Mouse (Mus musculus) neural tube, embryonic 11.5 days (tissue): ENCODE measurements at regions not wholly inside any gene's neighbourhood (a gene's known extent, or its start where the extent isn't known, plus 50 kb on each side); places are given as distances from the start of the nearest gene placed in this dataset.

ENCODE experiments used
- ATAC-seq: fragments of 200-750 bp; cut with Nextera tagmentation; 2 replicates; pipeline ENCODE4 v1.8.0; 2017; ENCODE audit warnings: moderate number of reproducible peaks, mild to moderate bottlenecking, moderate TSS enrichment, moderate library complexity; ENCODE audit not compliant: insufficient read depth, low FRiP score, low TSS enrichment
- DNase-seq: peaks from one replicate; pipeline ENCODE4 v3.0.0-alpha.2; 2015; ENCODE audit warnings: low spot score
- H3K27ac ChIP-seq: fragments of 300-500 bp; sonication (generic); 2 replicates; pipeline ENCODE4 v1.5.1; 2014; ENCODE audit warnings: low read depth, mild to moderate bottlenecking, low read length
- H3K27me3 ChIP-seq: fragments of 300-500 bp; sonication (generic); 2 replicates; pipeline ENCODE4 v1.6.1; 2014; ENCODE audit warnings: mild to moderate bottlenecking, low read length, mixed read lengths; ENCODE audit not compliant: control insufficient read depth, insufficient read depth
- H3K36me3 ChIP-seq: fragments of 300-500 bp; sonication (generic); 2 replicates; pipeline ENCODE4 v1.6.1; 2014; ENCODE audit warnings: mild to moderate bottlenecking, low read length, moderate library complexity, mixed read lengths; ENCODE audit not compliant: control insufficient read depth, insufficient read depth
- H3K4me1 ChIP-seq: fragments of 300-500 bp; sonication (generic); 2 replicates; pipeline ENCODE4 v1.6.1; 2014; ENCODE audit warnings: low read length, mixed read lengths; ENCODE audit not compliant: control insufficient read depth, insufficient read depth
- H3K4me2 ChIP-seq: fragments of 300-500 bp; sonication (generic); 2 replicates; pipeline ENCODE4 v1.6.1; 2014; ENCODE audit warnings: low read depth, mild to moderate bottlenecking, moderate library complexity
- H3K4me3 ChIP-seq: fragments of 300-500 bp; sonication (generic); 2 replicates; pipeline ENCODE4 v1.5.1; 2014; ENCODE audit warnings: low read depth, low read length
- H3K9ac ChIP-seq: fragments of 300-500 bp; sonication (generic); 2 replicates; pipeline ENCODE4 v1.6.1; 2014; ENCODE audit warnings: mild to moderate bottlenecking, low read length
- H3K9me3 ChIP-seq: fragments of 300-500 bp; sonication (generic); 2 replicates; pipeline ENCODE4 v1.6.1; 2016; ENCODE audit warnings: low read length; ENCODE audit not compliant: control insufficient read depth
- WGBS: fragments of 180-500 bp; shearing (Covaris S2); extraction: QIAGEN DNeasy Blood & Tissue Kit; methylation state at CpG from one replicate; pipeline ENCODE4 v1.1.7; 2014; 5-methylcytosine and 5-hydroxymethylcytosine counted together

DNA sequence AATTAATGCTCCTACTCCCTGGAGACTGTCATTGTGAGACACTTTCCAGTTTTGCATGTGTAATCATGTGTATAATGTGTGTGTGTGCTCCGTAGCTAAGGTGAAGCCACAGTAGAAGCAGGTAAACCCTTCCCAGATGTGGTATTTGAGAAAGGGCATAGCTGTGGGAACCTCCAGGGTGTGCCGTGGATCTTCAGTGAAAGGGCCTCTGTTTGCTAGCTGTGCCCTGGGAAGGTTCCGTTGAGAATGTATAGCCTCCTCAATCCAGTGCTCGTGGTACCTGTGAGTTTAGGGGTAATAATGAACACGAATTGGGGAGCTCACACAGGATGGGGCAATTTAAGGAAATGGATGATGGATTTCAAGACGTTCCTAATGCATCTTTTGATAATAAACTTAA, 447.6 kb downstream of the Sox2 start:
- no peak overlapping the region for H3K27ac ChIP-seq
- no peaks in the 10 kb centered on the region for H3K27me3 ChIP-seq
- no peak overlapping the region for H3K4me2 ChIP-seq
- 85% methylated on average over 6 of the region's 6 CpGs for WGBS
- H3K9ac ChIP-seq, result no peak overlapping the region
- H3K36me3 ChIP-seq, result no peaks in the 10 kb centered on the region
- DNase-seq, result no peak
- H3K9me3 ChIP-seq, result no peaks in the 10 kb centered on the region
- no peak overlapping the region for H3K4me3 ChIP-seq
- H3K4me1 ChIP-seq, result peaks cover 5% of the 10 kb centered on the region; the same call in 1 of the 2 replicates
- no peak for ATAC-seq

DNA sequence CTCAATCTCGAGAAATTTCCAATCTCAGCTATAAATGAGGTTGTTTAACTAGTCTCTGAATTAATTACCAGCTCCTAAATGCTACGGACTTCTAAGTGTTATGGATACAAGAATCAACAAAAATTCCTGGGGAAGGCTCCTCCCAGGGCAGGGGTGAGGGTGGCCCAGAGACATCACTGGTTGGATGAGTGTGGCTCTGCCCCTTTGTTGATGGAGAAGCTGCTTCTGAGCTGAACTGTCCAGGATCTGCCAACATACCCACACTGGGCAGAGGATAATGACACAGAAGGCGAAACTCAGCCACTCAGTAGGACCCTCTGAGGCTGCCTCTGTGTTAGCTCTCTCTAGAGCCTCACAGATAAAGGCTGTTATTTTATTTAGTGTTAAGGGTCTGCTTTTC, 449.0 kb downstream of the Sox2 start:
- ATAC-seq, result no peak
- no peak overlapping the region for H3K9ac ChIP-seq
- no peak overlapping the region for H3K4me2 ChIP-seq
- no peak overlapping the region for H3K4me3 ChIP-seq
- no peaks in the 10 kb centered on the region for H3K27me3 ChIP-seq
- H3K4me1 ChIP-seq, result peaks cover 10% of the 10 kb centered on the region
- whole genome bisulfite sequencing, result 68% methylated on average over 3 of the region's 3 CpGs
- DNase-seq, result no peak
- no peaks in the 10 kb centered on the region for H3K9me3 ChIP-seq
- no peak overlapping the region for H3K27ac ChIP-seq
- H3K36me3 ChIP-seq, result no peaks in the 10 kb centered on the region

DNA sequence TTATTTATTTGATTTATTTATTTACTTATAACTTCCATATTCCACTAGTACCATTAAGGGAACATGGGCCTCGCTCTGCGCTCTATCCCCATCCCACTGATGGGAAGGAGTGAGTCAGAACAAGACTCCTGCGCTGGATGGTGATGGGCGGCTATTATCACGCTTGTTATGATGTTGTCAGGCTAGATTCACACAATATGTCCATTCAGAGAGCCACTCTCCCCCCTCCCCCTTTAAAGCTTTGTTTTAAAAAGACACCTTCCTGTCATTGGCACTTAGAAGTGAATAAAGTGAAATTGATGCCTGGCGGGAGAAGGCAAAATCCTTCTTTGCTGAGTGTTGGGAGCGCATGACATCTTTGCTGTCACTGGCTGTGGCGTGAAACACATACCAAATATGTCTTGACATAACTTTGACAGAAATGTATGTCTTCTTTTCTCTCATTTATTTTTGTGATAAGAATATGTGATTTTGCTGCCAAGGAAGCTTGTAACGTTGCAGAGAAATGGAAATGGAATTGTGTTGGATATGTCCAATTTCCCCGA, 449.7 kb downstream of the Sox2 start:
- no peak overlapping the region for H3K9ac ChIP-seq
- 68% methylated on average over 10 of the region's 10 CpGs for WGBS
- H3K4me3 ChIP-seq, result no peak overlapping the region
- no peaks in the 10 kb centered on the region for H3K27me3 ChIP-seq
- no peaks in the 10 kb centered on the region for H3K9me3 ChIP-seq
- H3K36me3 ChIP-seq, result no peaks in the 10 kb centered on the region
- ATAC-seq, result no peak
- H3K4me2 ChIP-seq, result no peak overlapping the region
- peaks cover 12% of the 10 kb centered on the region for H3K4me1 ChIP-seq
- no peak overlapping the region for H3K27ac ChIP-seq
- DNase-seq, result no peak

GRCm38 (mm10) chr3:35101286-35101685, 451.1 kb downstream of the Sox2 start:
- Histone ChIP-seq H3K36me3 (no peaks in the 10 kb centered on the region), H3K9ac (no peak overlapping the region), H3K27ac (no peak overlapping the region), H3K4me3 (no peak overlapping the region), H3K4me1 (peaks cover 13% of the 10 kb centered on the region), H3K27me3 (no peaks in the 10 kb centered on the region), H3K4me2 (no peak overlapping the region), H3K9me3 (no peaks in the 10 kb centered on the region)
- DNase-seq, result no peak
- 77% methylated on average over 8 of the region's 8 CpGs for WGBS
- ATAC-seq, result no peak

- Histone ChIP-seq H3K4me3 (no peak overlapping the region), H3K27ac (no peak overlapping the region), H3K4me2 (no peak overlapping the region), H3K9me3 (no peaks in the 10 kb centered on the region), H3K27me3 (no peaks in the 10 kb centered on the region), H3K9ac (no peak overlapping the region), H3K36me3 (no peaks in the 10 kb centered on the region), H3K4me1 (peaks cover 13% of the 10 kb centered on the region)
- ATAC-seq (no peak), DNase-seq (no peak)
- WGBS, result 39% methylated on average over 5 of the region's 5 CpGs
Observed at GRCm38 (mm10) chr3:35101951-35102350, 451.7 kb downstream of the Sox2 start.

GRCm38 (mm10) chr3:35102715-35103591, 452.7 kb downstream of the Sox2 start:
- ATAC-seq (peak; percentile 13; the same call in 1 of the 2 replicates), DNase-seq (peak; percentile 78)
- 40% methylated on average over 13 of the region's 13 CpGs for WGBS
- peak overlapping the region; percentile 41; the same call in 1 of the 2 replicates for H3K27ac ChIP-seq
- H3K36me3 ChIP-seq, result no peaks in the 10 kb centered on the region
- no peak overlapping the region for H3K4me3 ChIP-seq
- H3K9me3 ChIP-seq, result no peaks in the 10 kb centered on the region
- peaks cover 13% of the 10 kb centered on the region for H3K4me1 ChIP-seq
- H3K9ac ChIP-seq, result no peak overlapping the region
- no peak overlapping the region for H3K4me2 ChIP-seq
- no peaks in the 10 kb centered on the region for H3K27me3 ChIP-seq

DNA sequence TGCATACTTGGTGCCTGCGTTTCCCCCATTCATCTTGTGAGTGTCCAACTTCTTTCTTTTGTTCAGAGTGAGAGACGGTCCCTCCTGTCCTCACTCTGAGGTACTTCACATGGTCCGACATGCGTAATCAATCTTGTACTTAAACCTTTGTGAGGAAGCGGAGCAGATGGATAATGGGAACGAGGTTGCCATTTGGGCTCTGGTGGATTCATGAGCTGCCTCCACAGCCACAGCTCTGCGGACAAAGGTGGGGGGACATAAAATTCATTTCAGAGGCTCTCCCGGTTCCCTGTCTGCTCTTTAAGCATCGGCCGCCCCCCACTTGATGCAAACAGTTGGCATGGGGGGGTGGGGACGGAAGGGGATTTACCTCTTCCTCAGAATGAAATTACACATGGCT, 454.7 kb downstream of the Sox2 start:
- DNase-seq (peak; percentile 71), ATAC-seq (peak; percentile 75)
- H3K4me1 ChIP-seq, result peaks cover 12% of the 10 kb centered on the region
- H3K27me3 ChIP-seq, result no peaks in the 10 kb centered on the region
- H3K4me2 ChIP-seq, result no peak overlapping the region
- no peaks in the 10 kb centered on the region for H3K36me3 ChIP-seq
- H3K9me3 ChIP-seq, result no peaks in the 10 kb centered on the region
- H3K27ac ChIP-seq, result peak overlapping the region; percentile 51
- WGBS, result 23% methylated on average over 11 of the region's 11 CpGs
- H3K4me3 ChIP-seq, result no peak overlapping the region
- no peak overlapping the region for H3K9ac ChIP-seq

DNA sequence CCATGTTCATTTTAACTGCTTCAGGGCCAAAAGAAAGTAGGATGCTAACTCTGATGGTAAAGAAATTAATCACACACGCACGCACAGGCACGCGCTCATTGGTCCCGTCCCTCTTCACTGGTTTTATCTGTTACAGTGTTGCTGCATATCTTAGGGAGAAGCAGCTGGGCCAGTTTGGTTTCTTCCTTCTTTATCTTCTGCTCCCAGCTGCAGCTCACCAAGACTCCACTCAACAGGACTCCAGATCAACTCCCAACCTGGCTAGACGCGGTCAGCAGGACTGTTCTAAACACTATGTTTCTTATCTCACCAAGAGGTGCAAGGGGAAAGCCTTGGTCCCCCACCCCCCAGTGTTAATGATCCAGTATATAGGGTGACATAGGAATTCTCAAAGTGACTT, 455.9 kb downstream of the Sox2 start:
- 81% methylated on average over 7 of the region's 7 CpGs for WGBS
- Histone ChIP-seq H3K27ac (no peak overlapping the region), H3K27me3 (no peaks in the 10 kb centered on the region), H3K9ac (no peak overlapping the region), H3K4me1 (peaks cover 10% of the 10 kb centered on the region), H3K9me3 (no peaks in the 10 kb centered on the region), H3K36me3 (no peaks in the 10 kb centered on the region), H3K4me2 (no peak overlapping the region), H3K4me3 (no peak overlapping the region)
- no peak for ATAC-seq
- DNase-seq, result no peak

- WGBS, result 85% methylated on average over 3 of the region's 3 CpGs
- Histone ChIP-seq H3K27me3 (no peaks in the 10 kb centered on the region), H3K4me2 (no peak overlapping the region), H3K4me3 (no peak overlapping the region), H3K9ac (no peak overlapping the region), H3K4me1 (no peaks in the 10 kb centered on the region), H3K27ac (no peak overlapping the region), H3K9me3 (no peaks in the 10 kb centered on the region), H3K36me3 (no peaks in the 10 kb centered on the region)
- no peak for DNase-seq
- ATAC-seq, result no peak
Observed at GRCm38 (mm10) chr3:35133477-35133876, 483.3 kb downstream of the Sox2 start.
